Mouse (Mus musculus): Measurements from ENCODE around the gene Il1rapl2. TPM values are rescaled to one million over a fixed set of nuclear protein-coding genes. Genes with fewer than 3 reads are reported as not detected.

Gene Il1rapl2
- polyA plus RNA-seq, 1 experiment: not detected

GRCm38 (mm10) chrX:137812151-137812550, 241.7 kb downstream of the Il1rapl2 start:
- no peaks in the 10 kb centered on the region for H3K27me3 ChIP-seq (ENCODE audit: control insufficient read depth, insufficient read depth, low read length, poor library complexity, severe bottlenecking)
- TF ChIP-seq POLR2A (IDR thresholded peaks at IDR 0.05; ENCODE audit: insufficient read depth, low read length): no peak
- TF ChIP-seq EP300 (IDR thresholded peaks at IDR 0.05; ENCODE audit: insufficient read depth, low read depth, low read length): no peak
- TF ChIP-seq CTCF (IDR thresholded peaks at IDR 0.05; ENCODE audit: low read depth, low read length): no peak
- H3K36me3 ChIP-seq (ENCODE audit: control insufficient read depth, insufficient read depth, low read length, poor library complexity, severe bottlenecking): no peaks in the 10 kb centered on the region

GRCm38 (mm10) chrX:137848936-137849335, 278.5 kb downstream of the Il1rapl2 start:
- Histone ChIP-seq H3K4me1 (ENCODE audit: control insufficient read depth, insufficient read depth, low read length) (no peaks in the 10 kb centered on the region), H3K9ac (ENCODE audit: low read depth, poor library complexity, severe bottlenecking) (no peak overlapping the region), H3K27me3 (ENCODE audit: control insufficient read depth, insufficient read depth, low read length, poor library complexity, severe bottlenecking) (no peaks in the 10 kb centered on the region), H3K36me3 (ENCODE audit: control insufficient read depth, insufficient read depth, low read length, poor library complexity, severe bottlenecking) (no peaks in the 10 kb centered on the region), H3K27ac (ENCODE audit: insufficient read depth, low read length) (no peak overlapping the region), H3K9me3 (replicated peaks; ENCODE audit: control insufficient read depth, insufficient read depth, low read length, poor library complexity, severe bottlenecking) (no peaks in the 10 kb centered on the region), H3K4me3 (ENCODE audit: low read depth, low read length) (no peak overlapping the region)
- no peak for TF ChIP-seq CTCF (IDR thresholded peaks at IDR 0.05; ENCODE audit: low read depth, low read length)
- no peak for TF ChIP-seq EP300 (IDR thresholded peaks at IDR 0.05; ENCODE audit: insufficient read depth, low read depth, low read length)
- TF ChIP-seq POLR2A (IDR thresholded peaks at IDR 0.05; ENCODE audit: insufficient read depth, low read length): no peak

More at GRCm38 (mm10) chrX:137812151-137812550, 241.7 kb downstream of the Il1rapl2 start:
- Histone ChIP-seq H3K4me3 (ENCODE audit: low read depth, low read length) (no peak overlapping the region), H3K27ac (ENCODE audit: insufficient read depth, low read length) (no peak overlapping the region), H3K9me3 (replicated peaks; ENCODE audit: control insufficient read depth, insufficient read depth, low read length, poor library complexity, severe bottlenecking) (no peaks in the 10 kb centered on the region), H3K9ac (ENCODE audit: low read depth, poor library complexity, severe bottlenecking) (no peak overlapping the region), H3K4me1 (ENCODE audit: control insufficient read depth, insufficient read depth, low read length) (no peaks in the 10 kb centered on the region)

GRCm38 (mm10) chrX:137923490-137923889, 353.1 kb downstream of the Il1rapl2 start:
- Histone ChIP-seq H3K4me1 (ENCODE audit: control insufficient read depth, insufficient read depth, low read length) (no peaks in the 10 kb centered on the region), H3K27me3 (ENCODE audit: control insufficient read depth, insufficient read depth, low read length, poor library complexity, severe bottlenecking) (no peaks in the 10 kb centered on the region), H3K9me3 (replicated peaks; ENCODE audit: control insufficient read depth, insufficient read depth, low read length, poor library complexity, severe bottlenecking) (no peaks in the 10 kb centered on the region), H3K27ac (ENCODE audit: insufficient read depth, low read length) (no peak overlapping the region), H3K9ac (ENCODE audit: low read depth, poor library complexity, severe bottlenecking) (no peak overlapping the region), H3K4me3 (ENCODE audit: low read depth, low read length) (no peak overlapping the region), H3K36me3 (ENCODE audit: control insufficient read depth, insufficient read depth, low read length, poor library complexity, severe bottlenecking) (no peaks in the 10 kb centered on the region)
- no peak for TF ChIP-seq CTCF (IDR thresholded peaks at IDR 0.05; ENCODE audit: low read depth, low read length)
- no peak for TF ChIP-seq EP300 (IDR thresholded peaks at IDR 0.05; ENCODE audit: insufficient read depth, low read depth, low read length)
- no peak for TF ChIP-seq POLR2A (IDR thresholded peaks at IDR 0.05; ENCODE audit: insufficient read depth, low read length)

- H3K9me3 ChIP-seq (replicated peaks; ENCODE audit: control insufficient read depth, insufficient read depth, low read length, poor library complexity, severe bottlenecking): no peaks in the 10 kb centered on the region
- no peak for TF ChIP-seq EP300 (IDR thresholded peaks at IDR 0.05; ENCODE audit: insufficient read depth, low read depth, low read length)
- no peak for TF ChIP-seq POLR2A (IDR thresholded peaks at IDR 0.05; ENCODE audit: insufficient read depth, low read length)
- no peak for TF ChIP-seq CTCF (IDR thresholded peaks at IDR 0.05; ENCODE audit: low read depth, low read length)
- no peaks in the 10 kb centered on the region for H3K36me3 ChIP-seq (ENCODE audit: control insufficient read depth, insufficient read depth, low read length, poor library complexity, severe bottlenecking)
- no peak overlapping the region for H3K4me3 ChIP-seq (ENCODE audit: low read depth, low read length)
- H3K4me1 ChIP-seq (ENCODE audit: control insufficient read depth, insufficient read depth, low read length): no peaks in the 10 kb centered on the region
- no peak overlapping the region for H3K27ac ChIP-seq (ENCODE audit: insufficient read depth, low read length)
- H3K27me3 ChIP-seq (ENCODE audit: control insufficient read depth, insufficient read depth, low read length, poor library complexity, severe bottlenecking): no peaks in the 10 kb centered on the region
- H3K9ac ChIP-seq (ENCODE audit: low read depth, poor library complexity, severe bottlenecking): no peak overlapping the region
Observed at GRCm38 (mm10) chrX:137926835-137927234, 356.4 kb downstream of the Il1rapl2 start.

- Histone ChIP-seq H3K9ac (ENCODE audit: low read depth, poor library complexity, severe bottlenecking) (no peak overlapping the region), H3K9me3 (replicated peaks; ENCODE audit: control insufficient read depth, insufficient read depth, low read length, poor library complexity, severe bottlenecking) (no peaks in the 10 kb centered on the region), H3K4me3 (ENCODE audit: low read depth, low read length) (no peak overlapping the region), H3K27me3 (ENCODE audit: control insufficient read depth, insufficient read depth, low read length, poor library complexity, severe bottlenecking) (no peaks in the 10 kb centered on the region), H3K27ac (ENCODE audit: insufficient read depth, low read length) (no peak overlapping the region), H3K4me1 (ENCODE audit: control insufficient read depth, insufficient read depth, low read length) (no peaks in the 10 kb centered on the region), H3K36me3 (ENCODE audit: control insufficient read depth, insufficient read depth, low read length, poor library complexity, severe bottlenecking) (no peaks in the 10 kb centered on the region)
- TF ChIP-seq CTCF (IDR thresholded peaks at IDR 0.05; ENCODE audit: low read depth, low read length) (no peak), POLR2A (IDR thresholded peaks at IDR 0.05; ENCODE audit: insufficient read depth, low read length) (no peak), EP300 (IDR thresholded peaks at IDR 0.05; ENCODE audit: insufficient read depth, low read depth, low read length) (no peak)
Observed at GRCm38 (mm10) chrX:137947741-137948140, 377.3 kb downstream of the Il1rapl2 start.

- Histone ChIP-seq H3K27me3 (ENCODE audit: control insufficient read depth, insufficient read depth, low read length, poor library complexity, severe bottlenecking) (no peaks in the 10 kb centered on the region), H3K4me3 (ENCODE audit: low read depth, low read length) (no peak overlapping the region), H3K27ac (ENCODE audit: insufficient read depth, low read length) (no peak overlapping the region), H3K9me3 (replicated peaks; ENCODE audit: control insufficient read depth, insufficient read depth, low read length, poor library complexity, severe bottlenecking) (no peaks in the 10 kb centered on the region), H3K9ac (ENCODE audit: low read depth, poor library complexity, severe bottlenecking) (no peak overlapping the region), H3K36me3 (ENCODE audit: control insufficient read depth, insufficient read depth, low read length, poor library complexity, severe bottlenecking) (no peaks in the 10 kb centered on the region), H3K4me1 (ENCODE audit: control insufficient read depth, insufficient read depth, low read length) (no peaks in the 10 kb centered on the region)
- no peak for TF ChIP-seq POLR2A (IDR thresholded peaks at IDR 0.05; ENCODE audit: insufficient read depth, low read length)
Observed at GRCm38 (mm10) chrX:137971306-137971705, 400.9 kb downstream of the Il1rapl2 start.

Data from ES-Bruce4 (cell line).